Mouse (Mus musculus) megakaryocyte, embryonic 14.5 days (primary cell): Measurements from ENCODE around the gene Carm1.

Experiments
- FLI1 ChIP-seq: IDR thresholded peaks from 2 replicates; pipeline ENCODE4 v1.6.1; 2012; ENCODE audit warnings: low read length, inconsistent platforms, mixed read lengths
- GATA1 ChIP-seq: IDR thresholded peaks from 3 replicates; pipeline ENCODE4 v1.6.1; 2012; ENCODE audit warnings: mixed read lengths, low read length, inconsistent platforms, borderline replicate concordance

DNA sequence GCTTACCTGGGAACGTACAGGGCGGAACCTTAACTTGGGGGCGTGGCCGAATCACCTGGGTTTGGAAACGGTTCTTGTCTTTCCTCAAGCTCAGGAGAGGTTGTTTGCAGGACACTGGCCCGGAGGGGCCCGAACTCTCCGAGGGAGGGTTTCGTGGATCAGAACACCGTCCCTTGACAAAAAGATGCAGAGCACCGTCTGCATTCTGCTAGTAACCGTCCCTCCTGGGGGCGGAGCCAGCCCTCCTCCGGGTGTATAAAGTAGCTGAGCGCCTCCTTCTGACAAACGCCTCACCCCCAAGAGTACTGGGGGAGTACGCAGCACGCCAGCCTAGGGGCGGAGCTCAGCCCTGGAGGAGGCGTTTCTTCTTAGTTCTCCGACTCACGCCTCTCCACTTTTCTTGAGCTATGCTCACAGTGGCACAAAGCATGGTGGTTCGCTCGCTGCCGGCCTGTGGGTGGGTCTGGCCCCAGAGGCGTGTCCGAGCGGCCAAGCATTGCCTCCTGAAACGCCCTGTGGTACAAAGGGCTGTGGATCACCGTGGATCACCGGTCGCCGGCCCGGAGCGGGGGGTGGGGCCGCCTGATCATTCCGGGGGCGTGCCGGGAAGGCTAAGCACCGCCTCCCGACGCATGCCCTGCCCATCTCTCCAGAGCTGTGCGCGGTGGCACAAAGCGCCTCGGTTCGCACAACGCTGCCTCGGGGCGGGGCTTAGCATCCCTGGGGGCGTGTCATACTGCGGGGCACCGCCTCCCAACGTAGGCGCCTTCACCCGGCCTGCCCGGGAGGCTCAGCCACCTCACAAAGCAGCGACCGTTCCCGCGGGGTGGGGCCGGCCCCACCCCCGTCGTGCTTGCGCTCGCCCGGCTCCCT is 542 bp upstream of the Carm1 start:
- TF ChIP-seq GATA1, result no peak
- no peak for TF ChIP-seq FLI1
